Mouse (Mus musculus): ENCODE results near the gene Gm47995. TPM values are rescaled to one million over a fixed set of nuclear protein-coding genes. Genes with fewer than 3 reads are reported as not detected.

Gm47995 gene
- under 1 TPM in 1 of 2 experiments, not detected in 1; 0.39 TPM for total RNA-seq (2023)

GRCm38 (mm10) chr1:151198120-151198519 lies at the start of gene Gm47995:
TSS of gene Gm47995 (plus strand) at chr1:151198448.

GRCm38 (mm10) chr1:151182266-151182665 lies 16.0 kb upstream of the Gm47995 start, which contains the start of gene Gm47985:
TSS of gene Gm47985 (plus strand) at chr1:151182537.

GRCm38 (mm10) chr1:151192075-151192474 lies 6.2 kb upstream of the Gm47995 start, which contains the start of gene Gm8947:
TSS of gene Gm8947 (plus strand) at chr1:151192376.

GRCm38 (mm10) chr1:151203818-151204217 lies 5.6 kb downstream of the Gm47995 start, which contains the start of gene 3110040M04Rik:
TSS of gene 3110040M04Rik (plus strand) at chr1:151204121.

GRCm38 (mm10) chr1:151209824-151210355 lies 11.6 kb downstream of the Gm47995 start, which contains the start of gene Gm47996:
TSS of gene Gm47996 (plus strand) at chr1:151210131.

Other genes with a start within 250 kb of the Gm47995 start
- gene Hmcn1, start 205.0 kb upstream of the Gm47995 start, total RNA-seq (2023): not detected
- gene Gm47985, start 15.9 kb upstream of the Gm47995 start, total RNA-seq (2023): not detected
- gene Gm8947, start 6.1 kb upstream of the Gm47995 start, total RNA-seq (2023): under 1 TPM in 1 of 2 experiments, not detected in 1; 0.66 TPM
- gene 3110040M04Rik, start 5.7 kb downstream of the Gm47995 start, total RNA-seq (2023): not detected
- not detected for gene Gm47996, start 11.7 kb downstream of the Gm47995 start, total RNA-seq (2023)
- gene Ivns1abp, start 146.0 kb downstream of the Gm47995 start, total RNA-seq (2023): 10 to 100 TPM; 71.9 to 82.6 TPM
- 10 to 100 TPM; 16.3 to 17.1 TPM for gene Swt1, start 230.0 kb downstream of the Gm47995 start, total RNA-seq (2023)
- gene Trmt1l, start 230.1 kb downstream of the Gm47995 start, total RNA-seq (2023): 10 to 100 TPM; 23.4 to 25.9 TPM